Mouse (Mus musculus) left cerebral cortex, adult 9 months (tissue): ENCODE data around the gene Treml4.
"Not testable (repeated sequence)": the region's sequence is repeated elsewhere in the genome, so short reads cannot be mapped to it uniquely, and the experiment has no call there.

Experiments used
- DNase-seq, 2 experiments: peaks; one replicate each; pipeline ENCODE4 v3.0.0; 2022; ENCODE audit warnings: low spot score in 2 of 2

Gene Treml4

DNA sequence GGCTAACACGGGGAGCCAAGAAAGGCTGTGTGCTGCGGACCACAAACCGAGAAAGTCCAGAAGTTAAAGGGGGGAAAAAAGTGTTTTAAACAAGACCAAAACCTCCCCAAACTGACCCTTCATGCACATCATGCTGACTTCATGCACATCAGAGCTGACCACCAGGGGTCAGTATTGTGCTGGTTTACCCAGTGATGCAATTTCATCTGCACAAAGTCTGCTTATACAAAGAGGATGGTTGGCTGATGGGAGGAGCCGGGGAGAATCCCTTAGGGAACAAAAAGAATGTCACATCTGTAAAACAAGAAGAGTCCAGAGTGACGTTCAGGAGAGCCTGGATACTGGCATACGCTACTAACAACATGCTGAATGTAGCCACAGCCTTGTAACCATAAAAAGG lies 10.8 kb downstream of the Treml4 start:
- DNase-seq: peak; percentile 23 to 88

GRCm38 (mm10) chr17:48275736-48276135 lies 11.6 kb downstream of the Treml4 start:
- DNase-seq: no peak

DNA sequence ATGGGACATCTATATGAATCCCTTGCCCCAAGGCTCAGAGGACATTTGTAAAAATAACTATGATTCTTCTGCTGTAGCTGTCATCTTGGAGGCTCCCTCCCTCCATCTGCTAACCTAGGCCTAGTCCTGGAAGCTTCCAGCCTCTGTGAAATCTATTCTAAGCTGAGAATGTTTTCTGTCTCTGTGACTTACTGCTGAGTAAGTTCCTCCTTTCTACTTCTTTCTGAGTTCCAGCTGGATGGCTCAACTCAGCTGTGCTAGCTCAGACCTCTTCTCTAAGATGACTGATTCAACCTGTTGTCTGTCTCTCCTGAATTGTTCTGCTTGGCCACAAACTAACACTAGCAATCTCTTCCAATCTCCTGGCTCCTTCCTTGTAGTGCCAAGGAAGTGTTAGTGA lies 14.3 kb downstream of the Treml4 start:
- DNase-seq: no peak

DNA sequence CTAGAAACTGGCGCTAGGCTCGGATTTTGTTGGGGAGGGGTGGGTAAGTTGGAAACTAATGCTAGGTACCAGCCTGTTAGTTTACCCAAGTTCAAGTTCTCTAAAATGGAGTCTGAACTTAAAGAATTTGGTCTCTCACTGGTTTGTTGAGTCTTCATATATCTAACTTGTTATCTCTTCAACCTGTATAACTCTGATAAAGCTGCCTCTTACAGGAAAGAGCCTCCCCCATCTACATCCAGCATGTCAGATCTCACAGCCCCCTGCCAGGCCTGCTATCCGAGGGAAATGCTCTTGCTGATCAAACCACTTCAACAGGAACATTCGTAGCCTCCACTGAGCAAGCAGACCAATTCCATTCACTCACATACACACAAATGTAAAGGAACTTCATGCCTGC lies 14.9 kb downstream of the Treml4 start:
- DNase-seq: no peak

DNA sequence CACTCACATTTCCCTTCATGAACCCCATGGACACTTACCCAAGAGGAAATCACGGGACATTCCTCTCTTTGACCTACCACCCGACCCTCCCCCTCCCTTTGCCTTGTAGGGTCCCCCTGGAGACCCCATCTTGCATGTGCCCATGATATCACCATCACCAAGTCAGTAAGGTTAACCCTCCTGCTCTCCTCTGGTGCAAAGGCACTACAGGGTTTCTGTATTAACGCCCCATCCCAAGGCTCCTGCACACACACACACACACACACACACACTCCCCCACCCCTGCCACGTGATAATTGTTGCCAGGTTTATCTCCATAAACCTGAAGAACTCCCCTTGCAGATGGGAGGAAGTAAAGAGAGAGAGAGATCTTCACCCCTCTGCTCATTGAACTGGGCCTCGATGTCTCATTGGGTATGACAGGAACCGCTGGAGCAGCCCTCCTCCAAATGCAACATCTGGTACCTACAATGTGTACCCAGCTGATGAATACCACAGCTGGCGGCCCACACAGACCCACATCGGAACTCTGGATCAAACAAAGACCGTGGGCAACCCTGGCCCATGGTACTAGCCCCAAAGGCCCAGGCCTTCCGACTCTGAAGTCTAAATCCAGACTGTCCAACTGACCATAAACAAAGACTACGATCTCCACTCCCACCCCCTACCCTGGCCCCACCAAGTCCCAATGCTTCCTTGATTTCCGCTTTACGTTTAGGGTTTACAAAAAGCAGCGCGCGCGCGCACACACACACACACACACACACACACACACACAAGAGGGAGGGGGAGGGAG lies 17.0 kb downstream of the Treml4 start:
- no peak for DNase-seq

- no peak for DNase-seq
These were observed 17.6 kb downstream of the Treml4 start for GRCm38 (mm10) chr17:48281739-48282085.

DNA sequence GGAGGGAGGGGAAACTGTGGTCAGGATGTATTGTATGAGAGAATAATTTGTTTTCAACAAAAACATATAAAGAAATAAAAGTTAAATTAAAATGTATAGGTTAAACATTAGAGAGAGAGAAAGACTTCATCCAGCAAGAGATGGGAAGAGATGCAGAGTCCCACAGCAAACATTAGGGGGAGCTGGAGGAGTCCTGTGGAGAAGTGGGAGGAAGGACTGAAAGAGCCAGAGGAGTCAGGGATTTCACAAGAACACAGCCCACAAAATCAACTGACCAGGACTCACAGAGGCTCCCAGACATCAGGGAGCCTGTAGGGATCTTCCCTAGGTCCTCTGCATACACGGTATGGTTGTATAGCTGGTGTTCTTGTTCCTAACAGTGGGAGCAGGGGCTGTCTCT lies 22.7 kb downstream of the Treml4 start:
- DNase-seq: no peak

DNA sequence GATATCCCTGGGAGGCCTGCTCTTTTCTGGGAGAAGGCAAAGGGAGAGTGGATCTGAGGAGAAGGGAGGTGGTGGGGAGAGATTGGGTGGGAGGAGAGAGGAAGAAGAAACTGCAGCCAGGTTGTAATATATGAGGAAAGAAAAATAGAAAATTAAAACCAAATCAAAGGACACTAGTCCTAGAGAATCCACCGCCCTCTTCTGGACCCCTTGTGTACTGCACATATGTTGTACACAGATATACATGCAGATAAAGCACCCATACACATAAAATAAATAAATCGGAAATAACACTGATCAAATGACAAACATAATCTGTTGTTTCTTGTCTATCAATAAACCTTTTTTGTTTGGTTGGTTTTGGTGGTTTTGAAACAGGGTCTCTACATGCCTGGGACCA lies 23.2 kb downstream of the Treml4 start:
- no peak for DNase-seq

DNA sequence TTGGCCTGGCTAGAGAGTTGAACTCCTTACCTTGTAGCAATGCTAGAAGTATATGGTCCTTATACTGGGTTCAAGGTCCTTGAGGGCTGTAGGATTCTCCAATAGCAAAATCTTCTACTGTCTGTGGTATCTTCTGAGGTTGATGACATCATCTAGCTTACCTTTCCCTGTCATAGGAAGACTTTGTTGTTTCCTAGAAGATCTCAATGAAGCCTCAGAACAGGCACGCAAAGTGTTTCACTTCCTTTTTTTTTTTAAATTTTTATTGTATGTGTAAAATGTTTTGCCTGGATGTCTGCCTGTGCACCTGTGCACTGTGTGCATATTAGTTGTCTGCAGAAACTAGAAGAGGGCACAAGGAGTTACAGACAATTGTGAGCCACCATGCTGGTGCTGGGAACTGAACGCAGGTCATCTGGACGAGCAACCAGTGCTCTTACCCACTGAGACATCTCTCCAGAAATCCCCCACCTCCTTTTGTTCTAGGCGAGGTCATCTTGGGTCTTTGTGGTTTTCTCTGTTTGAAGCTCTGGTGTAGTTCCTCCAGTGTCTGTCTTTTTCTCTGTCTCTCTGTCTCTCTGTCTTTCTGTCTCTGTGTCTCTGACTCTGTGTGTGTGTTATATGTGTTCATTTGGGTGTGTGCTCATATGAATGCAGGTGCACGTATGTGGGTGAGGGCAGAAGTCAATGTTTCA lies 29.6 kb downstream of the Treml4 start:
- DNase-seq: no peak

- no peak for DNase-seq
These were observed 35.1 kb downstream of the Treml4 start, which contains the start of gene Treml2 for GRCm38 (mm10) chr17:48299203-48299602. TSS of gene Treml2 (plus strand) at chr17:48299498.

DNA sequence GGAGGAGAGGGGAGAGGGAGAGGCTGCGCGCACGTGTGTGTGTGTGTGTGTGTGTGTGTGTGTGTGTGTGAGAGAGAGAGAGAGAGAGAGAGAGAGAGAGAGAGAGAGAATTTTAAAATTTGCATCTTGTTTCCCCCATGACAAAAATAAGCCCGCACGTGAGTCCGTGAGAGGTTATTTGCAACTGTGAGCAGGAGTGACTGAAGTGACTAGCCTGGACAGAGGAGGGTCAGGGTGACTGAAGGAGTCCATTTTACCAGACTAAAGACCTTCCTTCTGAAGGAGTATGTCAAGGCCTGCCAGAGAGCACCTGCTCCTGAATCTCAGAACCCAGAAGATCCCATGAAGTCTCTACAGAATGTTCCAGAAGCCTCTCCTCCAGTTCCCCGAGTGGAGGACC lies 35.7 kb downstream of the Treml4 start:
- no peak for DNase-seq

- no peak for DNase-seq
These were observed 36.1 kb downstream of the Treml4 start for GRCm38 (mm10) chr17:48300199-48300598.

GRCm38 (mm10) chr17:48300861-48301260 lies 36.8 kb downstream of the Treml4 start:
- DNase-seq: no peak

DNA sequence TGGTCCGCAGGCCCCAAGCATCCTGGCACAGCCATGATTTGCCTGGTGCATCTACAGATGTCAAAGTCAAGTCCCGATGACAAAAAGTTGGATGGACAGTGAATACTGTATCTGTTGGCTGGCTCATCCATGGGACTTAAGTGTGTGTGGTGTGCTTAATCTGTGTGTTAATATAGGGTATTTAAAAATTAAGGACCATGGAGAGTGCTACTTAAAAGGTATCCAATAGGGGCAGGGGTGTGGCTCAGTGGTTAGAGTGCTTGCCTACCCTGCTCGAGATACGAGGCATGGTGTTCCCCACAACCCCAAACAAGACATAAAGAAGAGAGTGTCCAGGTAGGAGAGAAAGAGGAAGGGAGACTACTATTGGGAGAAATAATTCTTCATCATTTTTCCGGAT lies 37.7 kb downstream of the Treml4 start:
- DNase-seq: no peak

DNA sequence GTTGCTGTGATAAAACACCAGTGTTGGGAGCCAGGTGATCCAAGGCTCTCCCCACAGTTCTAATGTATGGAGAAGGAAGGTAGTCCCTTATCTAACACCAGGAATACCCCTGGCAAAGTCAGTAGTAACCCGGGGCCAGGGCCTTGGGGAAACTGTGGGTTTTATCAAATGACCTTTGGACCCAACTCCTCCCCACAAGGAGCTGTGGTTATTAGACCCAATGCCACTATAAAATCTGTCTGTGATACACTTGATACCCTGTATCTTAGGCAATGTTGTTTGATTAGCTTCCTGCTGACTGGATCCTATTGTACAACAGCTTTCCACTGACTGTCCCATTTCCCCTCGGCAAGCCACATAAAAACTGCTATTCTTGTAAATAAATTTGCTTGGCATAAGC lies 48.0 kb downstream of the Treml4 start:
- DNase-seq: no peak

DNA sequence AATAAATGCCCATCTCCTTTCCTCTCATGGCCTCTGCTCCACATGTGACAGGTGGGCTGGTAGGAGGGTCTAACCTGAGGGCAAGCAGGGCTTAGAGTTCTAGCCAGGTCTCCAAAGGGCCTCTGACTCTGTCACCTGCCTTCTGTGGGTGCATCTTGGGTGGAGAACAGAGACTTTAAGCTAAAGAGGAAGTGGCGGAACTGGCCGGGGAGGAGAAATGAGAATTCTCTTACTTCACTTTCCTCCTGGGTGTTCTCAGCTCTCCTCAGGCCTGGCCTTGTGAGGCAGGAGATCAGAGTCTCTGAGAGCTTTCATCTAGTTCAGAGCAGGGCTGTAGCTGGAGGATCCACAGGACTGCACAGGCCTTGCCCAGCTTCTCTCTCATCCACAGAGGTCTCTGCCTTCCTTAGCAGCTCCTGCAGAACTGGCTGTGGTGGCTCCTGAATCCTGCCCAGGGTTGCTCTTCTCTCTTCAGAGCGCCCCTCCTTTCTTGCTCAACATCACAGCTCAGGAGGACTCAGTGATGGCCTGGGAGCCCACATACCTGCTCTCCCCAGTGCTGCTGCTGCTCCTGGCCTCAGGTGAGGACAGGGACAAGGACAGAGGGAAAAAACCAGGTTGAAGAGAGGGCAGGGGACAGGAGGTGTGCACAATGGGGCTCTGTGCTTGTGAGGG lies 51.9 kb downstream of the Treml4 start, which contains the start of gene B430306N03Rik:
B430306N03Rik (plus strand) TSS at position 237 of the 675 bp plus-strand sequence.
- not testable (repeated sequence) for DNase-seq

DNA sequence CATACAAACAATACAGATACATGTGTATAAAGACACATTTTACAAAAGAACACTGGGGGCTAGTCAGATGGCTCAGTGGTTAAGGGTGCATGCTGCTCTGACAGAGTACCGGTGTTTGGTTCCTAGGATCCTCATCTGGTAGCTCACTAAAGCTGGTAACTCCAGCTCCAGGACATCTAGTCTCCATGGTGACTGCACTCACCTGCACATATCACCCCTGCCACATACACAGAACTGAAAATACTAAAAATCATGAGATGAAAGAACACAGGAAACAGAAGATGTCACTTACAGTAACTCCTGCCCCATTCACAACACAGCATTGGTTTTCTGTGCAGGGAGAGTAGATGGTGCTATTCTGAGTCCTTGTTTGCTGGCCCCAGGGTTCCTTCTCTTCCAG lies 54.6 kb downstream of the Treml4 start:
- DNase-seq: no peak

DNA sequence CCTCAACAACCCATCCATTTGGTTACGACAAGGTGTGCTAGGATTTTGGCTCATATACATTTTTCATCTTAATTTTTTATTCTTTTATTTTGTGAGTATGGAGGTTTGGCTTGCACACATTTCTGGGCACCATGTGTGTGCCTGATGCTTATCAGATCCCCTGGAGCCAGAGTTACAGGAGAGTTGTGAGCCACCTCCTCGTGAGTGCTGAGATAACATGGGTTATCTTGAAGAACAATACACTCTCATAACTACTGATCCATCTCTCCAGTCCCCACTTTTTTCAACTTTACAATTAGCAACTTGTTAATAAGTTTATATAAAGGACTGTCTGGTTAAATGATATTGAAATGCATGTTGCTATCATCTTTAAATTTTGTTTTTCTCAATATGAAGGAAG lies 57.2 kb downstream of the Treml4 start:
- no peak for DNase-seq

DNA sequence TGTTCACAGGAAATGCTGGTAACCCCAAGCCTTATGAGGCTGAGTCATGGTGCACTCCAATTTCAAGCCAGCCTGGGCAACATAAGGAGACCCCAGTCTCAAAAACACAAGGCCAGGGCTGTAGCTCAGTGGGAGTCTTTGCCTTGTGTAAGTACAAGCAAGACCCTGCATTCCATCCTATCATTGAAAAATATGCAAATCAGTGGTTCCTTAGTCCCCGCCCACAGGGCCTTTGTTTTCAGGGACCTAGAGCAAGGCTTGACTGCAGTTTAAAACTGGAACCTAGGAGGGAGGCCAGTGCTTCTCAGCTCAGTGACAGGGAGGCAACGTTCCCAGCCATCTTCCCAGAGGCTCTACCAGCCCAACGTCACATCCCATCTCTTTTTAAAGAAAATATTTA lies 59.1 kb downstream of the Treml4 start:
- no peak for DNase-seq

GRCm38 (mm10) chr17:48324258-48324657 lies 60.2 kb downstream of the Treml4 start:
- no peak for DNase-seq
